Mouse (Mus musculus) thymus, postnatal 36 days (tissue): ENCODE data around the gene Golph3l.
"Not testable (repeated sequence)": the region's sequence is repeated elsewhere in the genome, so short reads cannot be mapped to it uniquely, and the experiment has no call there.

Experiments
- DNase-seq, 2 experiments: peaks; one replicate each; pipeline ENCODE4 v3.0.0; 2022; ENCODE audit warnings: mixed read lengths in 2 of 2

Gene Golph3l

GRCm38 (mm10) chr3:95588604-95589086 lies at the start of gene Golph3l:
TSS of gene Golph3l (plus strand) at chr3:95588934.
- DNase-seq: peak; percentile 89 to 93

DNA sequence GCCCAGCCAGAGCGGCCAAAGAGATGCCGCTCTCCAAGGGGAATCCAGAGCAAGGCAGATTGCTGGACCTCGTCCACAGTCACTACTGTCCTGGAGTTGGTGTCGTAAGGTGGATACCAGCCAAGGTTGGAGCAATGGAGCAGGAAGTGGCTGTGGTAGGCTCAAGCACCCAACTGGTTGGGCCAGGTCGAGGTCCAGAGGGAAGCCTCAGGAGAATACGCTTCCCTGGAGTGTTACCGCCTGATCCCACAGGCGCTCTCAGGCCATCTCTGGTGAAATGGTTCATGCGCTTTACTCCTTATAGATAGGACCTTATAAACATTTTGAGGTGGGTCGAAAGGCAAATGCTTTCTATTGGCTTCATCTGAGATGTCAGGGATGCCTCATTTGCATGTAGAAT lies 49.8 kb upstream of the Golph3l start:
- no peak for DNase-seq

- no peak for DNase-seq
These were observed 48.9 kb upstream of the Golph3l start for GRCm38 (mm10) chr3:95539837-95540236.

DNA sequence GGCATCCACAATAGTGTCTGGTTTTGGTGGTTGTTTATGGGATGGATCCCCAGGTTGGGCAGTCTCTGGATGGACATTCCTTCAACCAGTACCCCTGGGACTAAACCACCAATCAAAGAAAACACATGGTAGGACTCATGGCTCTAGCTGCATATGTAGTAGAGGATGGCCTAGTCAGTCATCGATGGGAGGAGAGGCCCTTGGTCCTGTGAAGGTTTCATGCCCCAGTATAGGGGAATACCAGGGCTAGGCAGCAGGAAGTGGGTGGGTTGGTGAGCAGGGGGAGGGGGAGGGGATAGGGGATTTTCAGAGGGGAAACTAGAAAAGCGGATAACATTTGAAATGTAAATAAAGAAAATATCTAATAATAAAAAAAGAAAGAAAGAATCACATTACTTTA lies 47.5 kb upstream of the Golph3l start:
- not testable (repeated sequence) for DNase-seq

DNA sequence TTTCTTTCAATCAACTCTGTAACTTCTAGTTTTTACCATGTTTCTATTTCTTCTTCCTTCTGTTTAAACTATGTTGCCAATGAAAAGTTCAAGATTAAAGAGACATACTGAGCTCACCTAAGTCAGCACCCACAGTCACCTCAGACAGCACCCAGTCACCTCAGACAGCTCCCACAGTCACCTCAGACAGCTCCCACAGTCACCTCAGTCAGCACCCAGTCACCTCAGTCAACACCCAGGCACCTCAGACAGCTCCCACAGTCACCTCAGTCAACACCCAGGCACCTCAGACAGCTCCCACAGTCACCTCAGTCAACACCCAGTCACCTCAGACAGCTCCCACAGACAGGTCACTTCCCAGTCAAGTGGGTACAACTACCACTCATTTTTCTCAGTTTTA lies 46.6 kb upstream of the Golph3l start:
- no peak for DNase-seq

- no peak for DNase-seq
These were observed 45.8 kb upstream of the Golph3l start for GRCm38 (mm10) chr3:95542981-95543380.

- DNase-seq: no peak
These were observed 38.6 kb upstream of the Golph3l start for GRCm38 (mm10) chr3:95550176-95550575.

DNA sequence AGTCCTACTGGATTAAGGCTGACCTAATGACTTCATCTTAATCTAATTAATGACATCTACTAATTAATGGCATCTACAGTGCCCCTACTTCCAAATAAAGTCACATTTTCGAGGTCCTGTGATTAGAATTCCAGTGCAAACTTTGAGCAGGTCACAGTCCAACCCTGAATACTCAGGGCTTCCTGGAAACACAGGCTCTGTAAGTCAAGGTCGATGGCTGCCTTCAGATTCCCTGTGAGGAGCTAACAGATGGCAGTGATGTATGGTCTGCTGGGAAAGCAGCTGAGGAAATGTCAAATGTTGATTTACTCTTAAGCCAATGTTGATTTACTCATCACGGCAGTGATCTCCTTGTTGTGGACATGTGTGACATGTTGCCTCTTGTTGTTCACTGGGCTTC lies 34.7 kb upstream of the Golph3l start:
- no peak for DNase-seq

DNA sequence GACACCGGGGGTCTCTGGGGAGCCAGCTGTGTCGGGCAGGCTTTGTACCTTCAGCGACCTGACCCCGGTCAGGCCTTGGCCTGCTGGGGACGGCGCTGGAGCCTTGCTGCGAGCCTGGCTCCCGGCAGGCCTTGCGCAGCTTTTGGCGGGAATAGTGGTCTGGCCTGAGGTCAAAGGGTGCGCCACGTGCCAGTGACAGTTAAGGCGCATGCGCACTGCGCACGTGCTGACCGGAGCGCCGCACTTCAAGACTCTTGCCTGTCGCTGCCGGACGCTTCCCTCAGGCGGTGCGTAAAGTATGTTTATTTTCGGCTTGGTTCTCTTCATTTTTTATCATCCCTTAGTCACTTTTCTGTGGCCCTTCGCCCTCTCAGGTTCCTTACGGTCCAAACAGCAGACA lies 29.3 kb upstream of the Golph3l start, which contains the start of gene Hormad1:
TSS of gene Hormad1 (plus strand) at position 241 of the 400 bp plus-strand sequence.
- no peak for DNase-seq

DNA sequence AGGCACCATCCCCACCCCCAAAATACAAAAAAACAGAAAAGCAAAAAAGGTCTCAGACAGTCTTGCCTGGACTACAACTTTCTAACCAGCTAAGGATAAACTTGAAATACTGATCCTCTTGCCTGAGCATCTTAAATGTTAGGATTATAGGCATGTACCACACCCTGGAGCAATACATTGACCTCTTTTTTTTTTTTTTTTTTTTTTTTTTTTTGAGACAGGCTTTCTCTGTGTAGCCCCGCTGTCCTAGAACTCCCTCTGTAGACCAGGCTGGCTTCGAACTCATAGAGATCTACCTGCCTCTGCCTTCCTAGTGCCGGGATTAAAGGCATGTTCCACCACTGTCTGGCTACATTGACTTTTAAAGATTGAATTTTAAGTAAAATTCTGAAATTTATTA lies 28.0 kb upstream of the Golph3l start:
- no peak for DNase-seq

GRCm38 (mm10) chr3:95561826-95562225 lies 26.9 kb upstream of the Golph3l start:
- no peak for DNase-seq

GRCm38 (mm10) chr3:95569585-95569984 lies 19.1 kb upstream of the Golph3l start:
- no peak for DNase-seq

DNA sequence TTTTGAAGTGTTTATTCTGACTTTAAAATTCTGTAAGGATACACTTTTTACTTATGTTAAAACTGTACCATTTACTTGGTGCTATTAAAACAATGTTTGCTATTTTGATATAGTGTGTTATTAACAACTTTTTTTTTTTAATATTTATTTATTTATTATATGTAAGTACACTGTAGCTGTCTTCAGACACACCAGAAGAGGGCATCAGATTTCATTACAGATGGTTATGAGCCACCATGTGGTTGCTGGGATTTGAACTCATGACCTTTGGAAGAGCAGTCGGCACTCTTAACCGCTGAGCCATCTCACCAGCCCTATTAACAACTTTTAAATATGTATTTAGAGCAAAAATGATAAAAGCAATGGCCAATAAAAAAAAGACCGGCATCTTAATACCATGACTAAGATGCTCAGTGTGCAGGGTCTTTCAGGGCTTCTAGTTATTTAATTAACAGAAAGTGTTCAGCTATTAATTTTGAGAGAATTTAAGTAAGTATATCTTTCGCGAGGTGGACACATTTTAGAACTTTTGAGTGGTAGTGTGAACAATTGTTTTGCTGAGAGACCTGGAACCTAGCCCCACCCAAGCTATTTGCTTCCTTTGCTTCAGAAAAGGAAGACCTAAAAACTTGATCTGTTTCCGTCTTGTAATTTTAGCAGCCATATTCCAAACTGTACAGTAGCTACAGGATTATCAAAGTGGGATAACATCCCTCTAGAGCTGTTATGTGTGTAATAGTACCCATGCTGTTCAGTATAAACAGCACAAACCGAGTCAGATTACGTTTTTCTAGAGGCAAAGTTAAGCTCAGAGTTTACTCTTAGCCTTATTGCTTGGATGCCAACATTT lies 755 bp upstream of the Golph3l start:
- DNase-seq: no peak

DNA sequence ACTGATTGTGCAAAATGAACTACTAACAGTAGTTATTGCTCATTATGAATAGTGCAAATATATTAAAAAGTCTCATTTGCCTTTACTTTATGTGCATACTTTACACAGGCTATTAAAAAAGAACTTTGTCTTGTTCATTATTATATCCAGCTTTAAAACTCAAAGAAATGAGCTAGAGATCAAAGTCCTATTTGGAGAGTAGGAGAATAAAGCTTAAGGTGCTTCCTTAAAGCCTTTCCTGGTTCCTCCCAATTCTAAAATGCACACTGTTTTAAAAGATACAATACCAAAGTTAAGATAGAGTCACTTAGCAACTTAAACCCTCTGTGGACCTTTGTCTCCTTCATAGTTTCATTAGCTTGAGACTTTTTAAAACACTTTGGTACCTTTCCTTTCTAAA lies 10.0 kb downstream of the Golph3l start:
- no peak for DNase-seq

DNA sequence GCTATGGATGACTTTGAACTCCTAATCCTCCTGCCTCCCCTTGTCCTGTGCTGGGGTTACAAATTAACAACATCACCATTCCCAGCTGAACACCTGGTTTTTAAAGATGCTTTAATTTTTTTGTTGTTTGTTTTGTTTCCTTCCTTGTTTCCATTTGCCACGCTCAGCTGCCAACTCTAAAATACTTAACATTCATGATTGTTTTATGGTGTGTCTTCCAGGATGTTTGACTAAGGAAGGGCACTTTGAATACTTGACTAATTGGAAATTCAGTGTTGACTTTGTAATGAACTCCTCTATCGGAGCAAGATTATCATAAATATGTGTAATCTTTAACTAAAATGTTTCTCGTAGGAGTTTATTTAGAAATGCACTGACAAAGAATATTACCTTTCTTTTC lies 12.6 kb downstream of the Golph3l start:
- DNase-seq: no peak

DNA sequence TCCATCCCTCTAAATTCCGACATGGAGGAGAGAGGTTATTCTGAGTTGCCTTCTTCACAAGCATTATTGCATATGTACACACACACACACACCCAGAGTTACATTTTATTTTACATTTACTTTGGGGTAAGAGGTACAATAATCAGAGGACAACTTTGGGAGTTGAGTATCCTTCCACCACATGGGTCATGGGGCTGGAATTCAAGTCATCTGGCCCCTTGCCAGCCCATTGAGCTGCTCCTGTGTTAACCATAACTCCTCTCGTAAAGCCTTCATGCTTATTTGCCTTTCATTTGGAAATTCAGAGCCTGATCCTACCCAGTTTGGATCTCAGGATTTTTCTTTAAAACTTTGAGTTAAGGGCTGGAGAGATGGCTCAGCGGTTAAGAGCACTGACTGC lies 17.4 kb downstream of the Golph3l start:
- no peak for DNase-seq

- no peak for DNase-seq
These were observed 20.5 kb downstream of the Golph3l start for GRCm38 (mm10) chr3:95609195-95609594.

- DNase-seq: no peak
These were observed 25.3 kb downstream of the Golph3l start for GRCm38 (mm10) chr3:95613996-95614395.

- no peak for DNase-seq
These were observed 29.8 kb downstream of the Golph3l start for GRCm38 (mm10) chr3:95618511-95618910.

DNA sequence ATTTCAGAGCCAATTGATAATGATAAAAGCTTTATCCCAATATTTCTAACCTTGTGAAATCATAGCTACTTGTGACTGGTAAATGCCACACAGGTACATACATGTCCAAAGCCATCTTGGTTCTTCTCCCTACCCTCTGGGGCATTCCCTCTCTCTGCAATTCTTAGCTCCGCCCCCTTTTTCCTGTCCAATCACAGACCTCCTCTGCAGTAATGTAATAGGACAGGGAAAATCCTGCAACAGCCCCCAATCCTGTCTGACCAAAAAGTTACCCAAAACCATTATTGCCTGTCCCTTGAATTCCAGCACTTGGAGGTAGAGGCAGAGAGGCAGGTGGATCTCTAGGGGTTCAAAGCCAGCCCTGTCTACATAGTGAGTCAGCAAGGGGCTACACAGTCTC lies 32.5 kb downstream of the Golph3l start:
- no peak for DNase-seq

- DNase-seq: not testable (repeated sequence)
These were observed 33.7 kb downstream of the Golph3l start for GRCm38 (mm10) chr3:95622421-95622820.

DNA sequence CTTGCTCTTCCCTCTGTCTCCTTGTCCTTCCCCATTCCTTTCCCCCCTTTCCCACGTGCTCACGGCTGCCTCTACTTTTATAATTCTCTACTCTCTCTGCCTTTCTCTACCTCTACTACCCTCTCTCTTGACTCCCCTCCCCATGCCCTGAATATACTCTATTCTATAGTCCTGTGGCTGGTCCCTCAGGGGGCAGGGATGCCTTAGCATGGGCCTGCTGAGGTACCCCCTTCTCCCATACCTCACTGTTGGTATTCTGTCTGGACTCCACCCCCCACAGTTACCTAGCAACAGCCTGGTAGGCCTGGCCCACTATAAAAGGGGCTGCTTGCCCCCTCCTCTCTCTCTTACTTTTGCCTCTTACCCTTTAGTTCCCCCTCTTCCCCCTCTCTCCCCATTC lies 34.8 kb downstream of the Golph3l start:
- DNase-seq: no peak

DNA sequence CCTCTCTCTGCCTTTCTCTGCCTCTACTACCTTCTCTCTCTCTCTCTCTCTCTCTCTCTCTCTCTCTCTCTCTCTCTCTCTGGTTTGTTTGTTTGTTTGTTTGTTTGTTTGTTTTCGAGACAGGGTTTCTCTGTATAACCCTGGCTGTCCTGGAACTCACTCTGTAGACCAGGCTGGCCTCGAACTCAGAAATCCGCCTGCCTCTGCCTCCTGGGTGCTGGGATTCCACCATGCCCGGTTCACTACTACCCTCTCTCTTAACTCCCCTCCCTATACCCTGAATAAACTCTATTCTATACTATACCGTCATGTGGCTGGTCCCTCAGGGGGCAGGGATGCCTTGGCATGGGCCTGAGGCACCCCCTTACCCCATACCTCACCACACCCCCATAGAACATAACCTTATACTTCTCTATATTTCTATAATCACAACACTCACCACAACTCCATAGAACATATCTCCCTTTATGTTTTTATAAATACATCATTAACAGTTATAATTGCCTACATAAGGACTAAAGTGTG lies 35.3 kb downstream of the Golph3l start:
- not testable (repeated sequence) for DNase-seq
